Mouse (Mus musculus) E14TG2a.4 (cell line): ENCODE results near the gene 5031439G07Rik.
"Not testable (repeated sequence)": the region's sequence is repeated elsewhere in the genome, so short reads cannot be mapped to it uniquely, and the experiment has no call there.

ENCODE experiments used
- CTCF ChIP-seq: conservative IDR thresholded peaks from 2 replicates; pipeline ENCODE4 v1.5.1; 2014; ENCODE audit warnings: low read length
- POU5F1 ChIP-seq: IDR thresholded peaks from 2 replicates; pipeline ENCODE4 v1.6.1; 2014; ENCODE audit warnings: low read length, borderline replicate concordance

GRCm38 (mm10) chr15:85028648-85029047 is 40.3 kb upstream of the 5031439G07Rik start, which contains the start of gene Fam118a:
- not testable (repeated sequence) for TF ChIP-seq CTCF, POU5F1
